Mouse (Mus musculus): ENCODE results near the gene Tjp1. TPM values are rescaled to one million over a fixed set of nuclear protein-coding genes. Genes with fewer than 3 reads are reported as not detected.

Gene Tjp1
- polyA plus RNA-seq, 1 experiment from 2014 or later: 42.0 TPM

GRCm38 (mm10) chr7:65532689-65533088 lies 5.1 kb upstream of the Tjp1 start:
- H3K27ac ChIP-seq (ENCODE audit: low read length): no peak overlapping the region
- 0 out of 2 replicates have a peak, but pooled peaks cover 2% of the 10 kb centered on the region for H3K27me3 ChIP-seq (replicated peaks; ENCODE audit: insufficient read depth, low read length)
- DNase-seq (ENCODE audit: low spot score) (no peak), ATAC-seq (no peak)
- H3K36me3 ChIP-seq (ENCODE audit: insufficient read depth, low read length): no peaks in the 10 kb centered on the region
- H3K9me3 ChIP-seq (ENCODE audit: low read length): no peaks in the 10 kb centered on the region
- H3K9ac ChIP-seq (replicated peaks; ENCODE audit: low read depth): no peak overlapping the region
- H3K4me3 ChIP-seq (ENCODE audit: low read depth, low read length): no peak overlapping the region
- TF ChIP-seq CTCF (IDR thresholded peaks at IDR 0.05) (no peak), EP300 (IDR thresholded peaks at IDR 0.05) (no peak)
- H3K4me2 ChIP-seq (replicated peaks; ENCODE audit: low read depth, low read length): no peak overlapping the region
- H3K4me1 ChIP-seq (ENCODE audit: insufficient read depth, low read depth, low read length): no peaks in the 10 kb centered on the region
- 57% methylated on average over 4 of the region's 4 CpGs for WGBS

- DNase-seq (ENCODE audit: low spot score): no peak
- Histone ChIP-seq H3K27me3 (replicated peaks; ENCODE audit: insufficient read depth, low read length) (peaks cover 14% of the 10 kb centered on the region), H3K27ac (ENCODE audit: low read length) (no peak overlapping the region), H3K4me2 (replicated peaks; ENCODE audit: low read depth, low read length) (no peak overlapping the region), H3K36me3 (ENCODE audit: insufficient read depth, low read length) (no peaks in the 10 kb centered on the region), H3K4me1 (ENCODE audit: insufficient read depth, low read depth, low read length) (0 out of 2 replicates have a peak, but pooled peaks cover 3% of the 10 kb centered on the region), H3K9me3 (ENCODE audit: low read length) (no peaks in the 10 kb centered on the region), H3K9ac (replicated peaks; ENCODE audit: low read depth) (no peak overlapping the region), H3K4me3 (ENCODE audit: low read depth, low read length) (no peak overlapping the region)
- TF ChIP-seq CTCF (IDR thresholded peaks at IDR 0.05) (no peak), EP300 (IDR thresholded peaks at IDR 0.05) (no peak)
- 80% methylated on average over 4 of the region's 4 CpGs for WGBS
- ATAC-seq: no peak
Observed at GRCm38 (mm10) chr7:65523116-65523515, 4.5 kb downstream of the Tjp1 start.

DNA sequence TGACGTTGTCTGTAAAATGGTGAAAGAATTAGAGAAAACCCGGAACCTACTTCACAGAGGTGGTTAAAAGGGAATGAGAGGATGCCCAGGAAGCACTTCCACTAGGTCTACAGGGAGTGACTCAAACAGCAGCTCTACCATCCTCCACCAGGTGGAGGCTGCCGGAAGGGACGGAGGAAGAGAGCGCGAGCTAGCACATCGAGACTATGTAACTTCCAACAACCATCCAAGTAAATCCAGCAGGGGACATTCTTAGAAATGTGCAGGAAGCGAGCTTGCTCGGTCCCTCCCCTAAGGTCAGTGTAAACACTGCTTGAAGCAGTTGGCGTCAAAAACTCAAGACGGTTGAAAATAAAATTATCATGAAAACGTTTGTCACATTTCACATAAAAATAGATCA lies 5.1 kb downstream of the Tjp1 start:
- Histone ChIP-seq H3K27me3 (replicated peaks; ENCODE audit: insufficient read depth, low read length) (peaks cover 10% of the 10 kb centered on the region), H3K36me3 (ENCODE audit: insufficient read depth, low read length) (no peaks in the 10 kb centered on the region), H3K9ac (replicated peaks; ENCODE audit: low read depth) (no peak overlapping the region), H3K4me1 (ENCODE audit: insufficient read depth, low read depth, low read length) (0 out of 2 replicates have a peak, but pooled peaks cover 3% of the 10 kb centered on the region), H3K27ac (ENCODE audit: low read length) (no peak overlapping the region), H3K4me3 (ENCODE audit: low read depth, low read length) (no peak overlapping the region), H3K4me2 (replicated peaks; ENCODE audit: low read depth, low read length) (no peak overlapping the region), H3K9me3 (ENCODE audit: low read length) (no peaks in the 10 kb centered on the region)
- DNase-seq (ENCODE audit: low spot score): peak; percentile 28
- ATAC-seq: peak; percentile 48
- TF ChIP-seq CTCF (IDR thresholded peaks at IDR 0.05) (peak; percentile 57), EP300 (IDR thresholded peaks at IDR 0.05) (no peak; the same call in 1 of the 2 replicates)
- 42% methylated on average over 12 of the region's 12 CpGs for WGBS

- Histone ChIP-seq H3K4me1 (ENCODE audit: insufficient read depth, low read depth, low read length) (no peaks in the 10 kb centered on the region), H3K36me3 (ENCODE audit: insufficient read depth, low read length) (no peaks in the 10 kb centered on the region), H3K4me3 (ENCODE audit: low read depth, low read length) (no peak overlapping the region), H3K9me3 (ENCODE audit: low read length) (no peaks in the 10 kb centered on the region), H3K4me2 (replicated peaks; ENCODE audit: low read depth, low read length) (no peak overlapping the region), H3K27me3 (replicated peaks; ENCODE audit: insufficient read depth, low read length) (no peaks in the 10 kb centered on the region), H3K9ac (replicated peaks; ENCODE audit: low read depth) (no peak overlapping the region), H3K27ac (ENCODE audit: low read length) (no peak overlapping the region)
- no peak for ATAC-seq
- TF ChIP-seq CTCF (IDR thresholded peaks at IDR 0.05) (no peak), EP300 (IDR thresholded peaks at IDR 0.05) (no peak)
- WGBS: 88% methylated on average over 8 of the region's 8 CpGs
- no peak for DNase-seq (ENCODE audit: low spot score)
Observed at GRCm38 (mm10) chr7:65520622-65521021, 7.0 kb downstream of the Tjp1 start.

- Histone ChIP-seq H3K9ac (replicated peaks; ENCODE audit: low read depth) (no peak overlapping the region), H3K4me2 (replicated peaks; ENCODE audit: low read depth, low read length) (no peak overlapping the region), H3K9me3 (ENCODE audit: low read length) (no peaks in the 10 kb centered on the region), H3K36me3 (ENCODE audit: insufficient read depth, low read length) (no peaks in the 10 kb centered on the region), H3K4me1 (ENCODE audit: insufficient read depth, low read depth, low read length) (no peaks in the 10 kb centered on the region), H3K4me3 (ENCODE audit: low read depth, low read length) (no peak overlapping the region), H3K27ac (ENCODE audit: low read length) (no peak overlapping the region), H3K27me3 (replicated peaks; ENCODE audit: insufficient read depth, low read length) (no peaks in the 10 kb centered on the region)
- TF ChIP-seq CTCF (IDR thresholded peaks at IDR 0.05): peak; percentile 98
- peak; percentile 59; the same call in 1 of the 2 replicates for TF ChIP-seq EP300 (IDR thresholded peaks at IDR 0.05)
- ATAC-seq: peak; percentile 79
- DNase-seq (ENCODE audit: low spot score): peak; percentile 85
- WGBS: 15% methylated on average over 12 of the region's 12 CpGs
Observed at GRCm38 (mm10) chr7:65519788-65520563, 7.6 kb downstream of the Tjp1 start.

DNA sequence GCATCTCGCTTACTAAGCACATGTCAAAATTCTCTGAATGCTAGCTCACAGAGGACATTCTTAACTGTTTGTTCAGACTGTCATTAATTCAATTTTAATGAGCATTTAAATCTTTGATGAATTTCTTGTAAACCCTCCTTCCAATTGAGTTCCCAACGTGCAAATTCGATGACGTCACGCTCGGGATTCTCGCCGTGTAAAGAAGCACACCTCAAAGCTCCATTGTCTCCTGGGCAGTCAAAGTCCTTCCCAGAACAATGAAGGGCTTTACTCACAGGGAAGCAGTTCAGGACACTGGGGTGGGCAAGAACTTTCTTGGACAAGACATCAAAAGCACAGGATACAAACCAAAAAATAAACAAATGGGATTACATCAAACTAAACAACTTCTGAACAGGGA lies 10.7 kb downstream of the Tjp1 start:
- Histone ChIP-seq H3K4me3 (ENCODE audit: low read depth, low read length) (no peak overlapping the region), H3K9me3 (ENCODE audit: low read length) (no peaks in the 10 kb centered on the region), H3K36me3 (ENCODE audit: insufficient read depth, low read length) (no peaks in the 10 kb centered on the region), H3K4me2 (replicated peaks; ENCODE audit: low read depth, low read length) (no peak overlapping the region), H3K9ac (replicated peaks; ENCODE audit: low read depth) (no peak overlapping the region), H3K4me1 (ENCODE audit: insufficient read depth, low read depth, low read length) (no peaks in the 10 kb centered on the region), H3K27me3 (replicated peaks; ENCODE audit: insufficient read depth, low read length) (no peaks in the 10 kb centered on the region), H3K27ac (ENCODE audit: low read length) (no peak overlapping the region)
- no peak for TF ChIP-seq CTCF (IDR thresholded peaks at IDR 0.05)
- 0 out of 2 replicates have a peak, but pooled peaks have one; percentile 35 for TF ChIP-seq EP300 (IDR thresholded peaks at IDR 0.05)
- ATAC-seq: peak; percentile 31; the same call in 1 of the 2 replicates
- peak; percentile 27 for DNase-seq (ENCODE audit: low spot score)
- WGBS: 34% methylated on average over 8 of the region's 8 CpGs
